Mouse (Mus musculus) embryonic fibroblast, embryonic 13.5 days (primary cell): Measurements from ENCODE around the gene Vwce. TPM values are rescaled to one million over a fixed set of nuclear protein-coding genes. Genes with fewer than 3 reads are reported as not detected.
A peak's percentile ranks its signal among the peaks of the same experiment; 100 is the strongest.

Experiments used
- H3K27ac ChIP-seq: 2 replicates; pipeline ENCODE4 v1.5.1; 2012; ENCODE audit warnings: low read length, control low read depth, inconsistent platforms; ENCODE audit not compliant: insufficient read depth
- H3K4me1 ChIP-seq: 2 replicates; pipeline ENCODE4 v1.6.1; 2011; ENCODE audit warnings: low read length; ENCODE audit not compliant: control insufficient read depth, insufficient read depth
- H3K4me3 ChIP-seq: 2 replicates; pipeline ENCODE4 v1.5.1; 2011; ENCODE audit warnings: mild to moderate bottlenecking, control low read depth, low read length; ENCODE audit not compliant: insufficient read depth
- CTCF ChIP-seq: IDR thresholded peaks from 2 replicates; pipeline ENCODE4 v1.5.1; 2011; ENCODE audit warnings: mild to moderate bottlenecking, control low read depth, low read length, moderate library complexity, borderline replicate concordance; ENCODE audit not compliant: insufficient read depth
- POLR2A ChIP-seq: IDR thresholded peaks from 2 replicates; pipeline ENCODE4 v1.6.1; 2011; ENCODE audit warnings: low read depth, mild to moderate bottlenecking, control low read depth, low read length, moderate library complexity
- polyA plus RNA-seq: library from polyadenylated mRNA; stranded (reverse); fragments of >200 nt; gene quantifications from 2 replicates; pipeline ENCODE4 v1.2.4, GENCODE M21; 2011; ENCODE audit warnings: low read depth; ENCODE audit not compliant: missing spikeins, insufficient read length

Gene Vwce
- polyA plus RNA-seq, 1 experiment = 1.1 TPM

- H3K4me1 ChIP-seq = no peaks in the 10 kb centered on the region
- no peak overlapping the region for H3K4me3 ChIP-seq
- TF ChIP-seq CTCF = no peak
- no peak overlapping the region for H3K27ac ChIP-seq
Observed at GRCm38 (mm10) chr19:10710751-10711150, 76.7 kb downstream of the Vwce start.

- no peak for TF ChIP-seq POLR2A
- TF ChIP-seq CTCF = no peak
- H3K27ac ChIP-seq = no peak overlapping the region
- H3K4me1 ChIP-seq = no peaks in the 10 kb centered on the region
- no peak overlapping the region for H3K4me3 ChIP-seq
Observed at GRCm38 (mm10) chr19:10712194-10712593, 78.2 kb downstream of the Vwce start.

- Histone ChIP-seq H3K4me1 (no peaks in the 10 kb centered on the region), H3K27ac (no peak overlapping the region), H3K4me3 (no peak overlapping the region)
- TF ChIP-seq CTCF (no peak), POLR2A (no peak)
Observed at GRCm38 (mm10) chr19:10712646-10713045, 78.6 kb downstream of the Vwce start.

GRCm38 (mm10) chr19:10713551-10713950 is 79.5 kb downstream of the Vwce start:
- H3K27ac ChIP-seq = no peak overlapping the region
- no peak overlapping the region for H3K4me3 ChIP-seq
- TF ChIP-seq POLR2A (no peak), CTCF (no peak)
- no peaks in the 10 kb centered on the region for H3K4me1 ChIP-seq

- no peak overlapping the region for H3K27ac ChIP-seq
Observed at GRCm38 (mm10) chr19:10714168-10714567, 80.2 kb downstream of the Vwce start.

GRCm38 (mm10) chr19:10714682-10715475 is 80.9 kb downstream of the Vwce start:
- no peak overlapping the region for H3K4me3 ChIP-seq
- no peak overlapping the region for H3K27ac ChIP-seq
- TF ChIP-seq CTCF (peak; percentile 91), POLR2A (no peak)
- no peaks in the 10 kb centered on the region for H3K4me1 ChIP-seq

More at GRCm38 (mm10) chr19:10714168-10714567, 80.2 kb downstream of the Vwce start:
- H3K4me1 ChIP-seq = no peaks in the 10 kb centered on the region
- H3K4me3 ChIP-seq = no peak overlapping the region
- TF ChIP-seq CTCF = no peak
- TF ChIP-seq POLR2A = no peak

GRCm38 (mm10) chr19:10715476-10715875 is 81.5 kb downstream of the Vwce start:
- H3K27ac ChIP-seq = no peak overlapping the region
- H3K4me3 ChIP-seq = no peak overlapping the region
- H3K4me1 ChIP-seq = no peaks in the 10 kb centered on the region
- TF ChIP-seq CTCF (no peak), POLR2A (no peak)

Other genes with a start within 250 kb of the Vwce start
- gene Syt7, start 245.1 kb upstream of the Vwce start, polyA plus RNA-seq = 0.35 and 0.38 TPM in 2 replicates
- not detected in 2 replicates for gene Lrrc10b, start 176.7 kb upstream of the Vwce start, polyA plus RNA-seq
- not detected in 2 replicates for gene Ppp1r32, start 151.3 kb upstream of the Vwce start, polyA plus RNA-seq
- gene Cpsf7, start 108.9 kb upstream of the Vwce start, polyA plus RNA-seq = 50.6 and 70.6 TPM in 2 replicates
- 53.1 and 66.4 TPM in 2 replicates for gene Sdhaf2, start 108.1 kb upstream of the Vwce start, polyA plus RNA-seq
- gene Tmem216, start 78.0 kb upstream of the Vwce start, polyA plus RNA-seq = 13.0 and 15.6 TPM in 2 replicates
- 19.7 and 20.5 TPM in 2 replicates for gene Cyb561a3, start 57.0 kb upstream of the Vwce start, polyA plus RNA-seq
- 21.1 and 22.8 TPM in 2 replicates for gene Tmem138, start 56.9 kb upstream of the Vwce start, polyA plus RNA-seq
- 545 and 617 TPM in 2 replicates for gene Ddb1, start 28.9 kb upstream of the Vwce start, polyA plus RNA-seq
- 19.8 and 24.0 TPM in 2 replicates for gene Tkfc, start 28.6 kb upstream of the Vwce start, polyA plus RNA-seq
- not detected in 2 replicates for gene Pga5, start 43.9 kb downstream of the Vwce start, polyA plus RNA-seq
- gene Vps37c, start 54.5 kb downstream of the Vwce start, polyA plus RNA-seq = 14.8 and 18.0 TPM in 2 replicates
- gene Cd5, start 104.8 kb downstream of the Vwce start, polyA plus RNA-seq = not detected in 2 replicates
- gene Cd6, start 195.8 kb downstream of the Vwce start, polyA plus RNA-seq = not detected in 2 replicates
- 0.53 and 2.1 TPM in 2 replicates for gene Slc15a3, start 205.5 kb downstream of the Vwce start, polyA plus RNA-seq
- gene Tmem132a, start 235.7 kb downstream of the Vwce start, polyA plus RNA-seq = 29.6 and 37.5 TPM in 2 replicates
- 50.6 and 59.9 TPM in 2 replicates for gene Tmem109, start 247.8 kb downstream of the Vwce start, polyA plus RNA-seq